ENCODE assay signal across 26 mouse cellular contexts in the genomic region with DNA sequence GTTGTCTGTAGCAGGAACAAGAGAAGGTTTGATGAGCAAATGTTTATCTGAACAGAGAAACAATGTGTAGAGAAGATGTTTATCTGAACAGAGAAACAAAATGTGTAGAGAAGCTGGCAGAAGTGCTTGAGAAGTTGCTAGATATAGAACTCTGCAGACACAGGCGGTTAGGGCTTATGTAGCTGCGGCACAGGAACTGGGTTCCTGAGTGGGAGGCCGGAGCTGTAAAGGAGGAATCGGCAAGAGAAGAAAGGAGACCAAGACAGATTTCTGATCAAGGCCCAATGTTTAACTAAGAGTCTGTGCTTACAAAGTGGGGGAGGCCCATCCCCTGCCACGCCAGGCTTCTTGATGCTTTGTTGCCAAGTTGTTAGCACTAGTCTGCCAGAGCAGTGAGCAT. TPM values are rescaled to one million over a fixed set of nuclear protein-coding genes. Genes with fewer than 3 reads are reported as not detected.
DNase-seq lines count a peak whose midpoint lies in the region; ATAC-seq and TF ChIP-seq lines count a peak whose summit lies in the region.
"Had no signal": no experiment of that assay in that cellular context is flagged by ENCODE, and none has a peak within 500 bp of the region (broad histone marks: within the 10 kb centered on the region; RNA-seq: fewer than 3 reads in every experiment).

No protein-coding gene starts in this region.

- H3K4me1 ChIP-seq in kidney, adult 2 months (ENCODE audit: control insufficient read depth, insufficient read depth, low read length) = peaks cover 45% of the 10 kb centered on the region
- peaks cover 5% of the 10 kb centered on the region for H3K4me1 ChIP-seq in testis, adult 2 months (ENCODE audit: control insufficient read depth, insufficient read depth, low read length)
- H3K4me1 ChIP-seq: embryonic facial prominence, embryonic 13.5 days had no signal

- peak; percentile 70 for ATAC-seq in frontal cortex, adult (ENCODE audit: low TSS enrichment)
- ATAC-seq: hindbrain, embryonic 16.5 days; midbrain, embryonic 13.5 days had no signal

- DNase-seq in frontal cortex, postnatal 25 days (ENCODE audit: low spot score in 2 of 2) = no peak
- peak; percentile 43 for DNase-seq in kidney, adult 2 months
- no peak for DNase-seq in kidney, postnatal 4 days
- no peak for DNase-seq in testis, postnatal 10 days (ENCODE audit: low spot score)
- DNase-seq in embryo, embryonic 10.5 days (ENCODE audit: low spot score) = no peak
- DNase-seq: adrenal gland, postnatal 10 days; cerebellum, adult 11-12 months; cerebellum, adult 9-11 months; heart, postnatal 14 days; layer of hippocampus, postnatal 36 days; liver; lung, adult 2 months; lung, postnatal 10 days; right cerebral cortex, postnatal 25 days; spleen, adult 18-20 months; thymus, postnatal 4 days had no signal

- H3K27ac ChIP-seq in kidney, adult 2 months (ENCODE audit: insufficient read depth, low read depth, low read length) = 0 out of 2 replicates have a peak overlapping the region, but pooled peaks have one; percentile 8
- H3K27ac ChIP-seq in testis, adult 2 months (ENCODE audit: control insufficient read depth, insufficient read depth, low read depth, low read length) = no peak overlapping the region; the same call in 1 of the 2 replicates
- H3K27ac ChIP-seq: embryonic facial prominence, embryonic 13.5 days; forebrain, embryonic 12.5 days; kidney, embryonic 15.5 days; liver, embryonic 14.5 days; macrophage; midbrain, embryonic 13.5 days; neural tube, embryonic 13.5 days had no signal

- WGBS in kidney, adult 2 months = 83% methylated on average over 5 of the region's 5 CpGs

- H3K36me3 ChIP-seq in kidney, adult 2 months (ENCODE audit: control insufficient read depth, insufficient read depth, low read length) = no peaks in the 10 kb centered on the region
- H3K36me3 ChIP-seq in testis, adult 2 months (ENCODE audit: control insufficient read depth, insufficient read depth, low read length) = no peaks in the 10 kb centered on the region; the same call in 1 of the 2 replicates

- TF ChIP-seq CTCF in kidney, adult 2 months (conservative IDR thresholded peaks at IDR 0.05; ENCODE audit: insufficient read depth, insufficient read length, low read depth, low read length) = no peak
- no peak for TF ChIP-seq CTCF in testis, adult 2 months (IDR thresholded peaks at IDR 0.05; ENCODE audit: control insufficient read depth, insufficient read depth, insufficient replicate concordance, low read depth, low read length)

- no peaks in the 10 kb centered on the region for H3K27me3 ChIP-seq in kidney, adult 2 months (replicated peaks; ENCODE audit: control insufficient read depth, insufficient read depth, low read length)
- H3K27me3 ChIP-seq in testis, adult 2 months (ENCODE audit: control insufficient read depth, insufficient read depth, low read length) = no peaks in the 10 kb centered on the region
- H3K27me3 ChIP-seq: embryonic facial prominence, embryonic 13.5 days; forebrain, embryonic 12.5 days; kidney, embryonic 15.5 days; midbrain, embryonic 13.5 days; neural tube, embryonic 13.5 days had no signal

- no peak for TF ChIP-seq POLR2A in kidney, adult 2 months (IDR thresholded peaks at IDR 0.05; ENCODE audit: low read depth, low read length)
- TF ChIP-seq POLR2A in testis, adult 2 months (IDR thresholded peaks at IDR 0.05; ENCODE audit: control insufficient read depth, low read depth, low read length) = no peak

- H3K4me3 ChIP-seq in kidney, adult 2 months (ENCODE audit: insufficient read depth, low read depth, low read length) = no peak overlapping the region
- H3K4me3 ChIP-seq in testis, adult 2 months (ENCODE audit: control insufficient read depth, low read depth, low read length) = peak overlapping the region; percentile 62
- H3K4me3 ChIP-seq: embryonic facial prominence, embryonic 13.5 days; forebrain, embryonic 12.5 days; kidney, embryonic 15.5 days; midbrain, embryonic 13.5 days; neural tube, embryonic 13.5 days had no signal

RNA-seq across cellular contexts. Expression of a gene that starts 14.5 kb away (rescaled TPM):
- polyA plus RNA-seq in kidney, adult 2 months (2012; rRNA removed) = 68.4 and 70.8 TPM in 2 replicates
- polyA plus RNA-seq in testis, adult 2 months (2012; rRNA removed) = 60.1 and 94.1 TPM in 2 replicates
